Mouse (Mus musculus) megakaryocyte, embryonic 14.5 days (primary cell): Measurements from ENCODE around the gene Ctnnbip1.

Source experiments
- FLI1 ChIP-seq: IDR thresholded peaks from 2 replicates; pipeline ENCODE4 v1.6.1; 2012; ENCODE audit warnings: low read length, inconsistent platforms, mixed read lengths
- GATA1 ChIP-seq: IDR thresholded peaks from 3 replicates; pipeline ENCODE4 v1.6.1; 2012; ENCODE audit warnings: mixed read lengths, low read length, inconsistent platforms, borderline replicate concordance

DNA sequence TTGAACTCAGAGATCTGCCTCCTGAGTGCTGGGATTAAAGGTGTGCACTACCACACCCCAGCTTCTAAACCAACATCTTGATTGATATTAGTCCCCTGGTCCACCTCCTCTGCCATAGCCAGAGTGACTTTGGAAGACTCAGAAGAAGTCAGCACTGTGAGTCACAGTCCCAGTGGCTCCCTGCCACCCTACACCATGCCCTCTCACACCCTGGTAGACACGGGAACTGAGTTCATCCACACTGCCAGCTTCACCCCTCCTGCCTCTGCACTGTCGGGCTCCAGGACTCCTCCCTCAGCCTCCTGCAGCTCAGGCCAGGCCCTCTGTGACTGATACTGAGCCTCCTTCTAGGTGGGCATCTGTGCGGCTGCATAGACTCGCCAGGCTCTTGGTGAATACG lies 32.8 kb downstream of the Ctnnbip1 start:
- no peak for TF ChIP-seq GATA1
- TF ChIP-seq FLI1: no peak
